Mouse (Mus musculus): ENCODE results near the gene Rabl6. TPM values are rescaled to one million over a fixed set of nuclear protein-coding genes. Genes with fewer than 3 reads are reported as not detected.

Rabl6 gene
- total RNA-seq, 4 experiments from 2014 or later, result 127 to 168 (median 150) TPM

DNA sequence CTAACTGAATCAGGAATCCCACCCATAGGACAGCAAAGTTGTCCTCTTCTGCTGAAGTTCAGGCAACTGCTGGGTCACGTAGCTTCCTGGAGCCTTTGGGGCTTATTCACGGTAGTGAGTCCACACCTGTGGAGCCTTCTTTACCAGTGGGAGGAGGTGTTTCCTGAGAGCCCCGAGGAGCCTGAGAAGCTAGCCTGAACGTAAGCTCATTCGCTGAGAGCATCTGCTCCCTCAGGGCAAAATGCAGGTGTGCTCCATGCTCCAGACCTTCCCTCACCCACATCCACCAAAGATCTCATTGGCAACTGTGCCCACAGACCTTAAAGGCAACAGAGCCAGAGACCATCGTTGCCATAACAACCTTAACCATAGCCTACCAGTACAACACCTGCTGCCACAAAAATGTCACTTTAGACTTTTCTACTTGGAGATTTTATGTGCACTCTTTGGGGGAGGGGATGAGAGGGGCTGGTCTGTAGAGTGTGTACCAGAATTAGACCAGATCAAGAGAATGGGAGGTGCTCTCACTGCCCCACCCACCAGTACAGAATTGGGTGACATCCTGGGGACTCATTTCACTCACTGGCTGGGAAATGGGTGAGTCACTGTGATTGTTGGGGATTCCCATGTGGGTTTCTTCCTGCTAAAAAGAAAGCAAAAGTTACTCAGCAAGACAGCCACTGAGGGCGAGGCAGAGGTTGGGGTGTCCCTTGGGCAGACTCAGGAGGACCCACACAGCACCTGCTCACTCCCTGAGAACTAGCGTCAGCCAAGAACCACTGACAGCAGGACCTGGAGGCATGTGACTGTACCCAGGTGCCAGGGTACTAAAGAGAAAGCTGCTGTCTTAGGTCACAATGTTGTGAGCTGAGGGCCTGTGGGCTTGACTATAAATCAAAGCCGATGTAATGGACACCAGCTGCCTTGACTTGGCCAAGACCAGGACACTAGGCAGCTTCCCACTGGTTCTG lies 59.0 kb downstream of the Rabl6 start:
- peak in 1 of 2 experiments; percentile 5 for DNase-seq (ENCODE audit: low spot score in 2 of 2)

DNA sequence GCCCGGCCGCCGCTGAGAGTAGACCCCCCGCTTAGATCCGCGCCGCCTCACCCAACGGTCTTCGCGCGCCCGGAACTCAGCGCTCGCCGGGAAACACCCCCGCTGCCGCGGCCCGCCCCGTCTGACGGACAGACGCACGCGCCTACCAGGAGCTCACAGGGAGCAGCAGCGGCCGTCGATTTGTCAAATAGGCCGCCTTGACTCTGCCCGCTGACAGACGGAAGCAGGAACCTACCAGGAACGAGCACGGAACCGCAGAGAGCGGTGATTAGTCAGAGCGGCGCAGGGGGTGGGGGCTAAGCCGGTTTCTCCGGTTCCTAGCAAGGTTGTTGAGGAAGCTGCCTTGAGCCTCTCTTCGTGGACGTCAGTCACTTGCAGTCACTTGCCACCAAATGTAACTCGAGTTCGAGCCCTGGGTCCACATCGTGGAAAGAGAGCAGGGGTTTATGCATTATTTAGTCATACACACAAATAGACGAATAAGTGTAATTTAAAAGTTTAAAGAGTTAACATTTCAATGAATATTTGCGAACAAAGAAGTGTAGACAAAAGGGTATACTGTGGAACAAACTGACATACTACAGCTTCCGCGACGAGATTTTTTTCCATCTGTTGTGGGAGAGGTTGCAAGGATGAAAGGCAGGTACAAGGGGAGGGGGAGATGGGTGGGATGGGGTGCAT lies 61.4 kb downstream of the Rabl6 start, which contains the start of gene Traf2:
Gene Traf2, minus strand, starts transcription at position 130 of the 681 bp plus-strand sequence.
- peak; percentile 98 to 99 for DNase-seq (ENCODE audit: low spot score in 2 of 2)

DNA sequence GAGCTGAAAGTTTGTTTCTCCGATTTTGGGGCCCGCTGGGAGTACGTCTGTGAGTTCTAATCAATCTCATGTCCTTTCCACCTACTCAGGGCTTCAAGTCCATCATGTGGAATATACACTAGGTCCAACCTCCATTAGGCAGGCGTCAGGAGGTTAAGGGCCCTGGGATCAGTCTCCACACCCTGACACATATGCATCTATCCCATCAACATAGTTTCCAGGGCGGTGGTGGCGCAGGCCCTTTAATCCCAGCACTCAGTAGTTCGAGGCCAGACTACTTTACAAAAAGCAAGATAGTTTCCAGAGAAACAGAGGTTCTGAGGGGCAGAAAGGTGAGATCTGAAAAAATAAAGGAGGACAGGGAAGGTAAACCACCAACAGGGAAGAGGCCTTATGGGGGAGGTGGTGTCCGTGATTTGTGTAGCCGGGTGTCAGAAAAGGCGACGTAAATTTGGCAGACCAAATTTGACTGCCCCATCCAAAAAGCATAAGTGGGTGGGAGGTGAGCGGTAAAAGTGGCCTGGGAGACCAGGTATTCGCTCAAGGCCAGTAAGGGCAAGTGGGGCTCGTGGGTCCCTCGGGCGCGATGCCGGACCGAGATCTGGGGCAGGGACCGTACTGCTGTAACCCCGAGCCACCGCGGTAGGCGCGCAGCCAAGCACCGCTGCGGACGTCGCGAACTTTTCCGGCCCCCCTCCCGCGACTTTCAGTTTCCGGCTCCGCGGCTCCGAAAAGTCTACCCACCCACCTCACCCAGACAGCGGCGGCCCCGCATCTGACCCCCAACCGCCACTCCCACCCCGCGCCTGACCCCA lies 62.1 kb downstream of the Rabl6 start:
- DNase-seq (ENCODE audit: low spot score in 2 of 2), result no peak

DNA sequence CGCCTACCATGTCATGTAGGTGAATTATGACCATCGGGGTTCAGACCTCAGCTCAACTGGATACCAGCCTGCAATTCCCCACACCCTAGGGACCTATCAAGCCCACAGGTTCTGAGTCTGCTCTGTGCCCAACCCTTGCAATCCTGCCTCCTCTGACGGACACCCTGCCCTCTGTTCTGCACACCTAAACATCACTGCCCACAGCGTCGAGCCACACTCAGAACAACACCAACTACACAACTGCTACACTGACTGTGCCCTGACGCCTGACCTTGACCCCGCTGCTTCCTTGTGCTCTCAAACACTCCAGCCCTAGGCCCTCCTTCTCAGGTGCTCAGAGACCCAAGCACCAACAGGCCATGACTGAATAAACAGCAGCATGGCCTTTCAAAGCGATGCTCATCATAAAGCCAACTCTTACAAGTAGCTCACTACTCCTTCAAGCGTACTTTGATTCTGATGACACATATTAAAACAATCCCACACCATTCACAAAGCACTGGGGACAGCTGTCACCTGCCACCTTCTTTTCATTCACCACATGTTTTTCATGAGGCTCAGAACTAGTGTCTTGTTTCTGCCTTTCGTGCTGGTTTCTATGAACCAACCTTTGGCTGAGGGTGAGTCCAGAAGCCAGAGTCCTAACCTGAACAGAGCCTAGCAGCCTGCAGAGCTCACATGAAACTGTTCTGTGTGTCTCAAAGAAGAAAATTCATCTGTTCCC lies 66.5 kb downstream of the Rabl6 start:
- no peak for DNase-seq (ENCODE audit: low spot score in 2 of 2)

DNA sequence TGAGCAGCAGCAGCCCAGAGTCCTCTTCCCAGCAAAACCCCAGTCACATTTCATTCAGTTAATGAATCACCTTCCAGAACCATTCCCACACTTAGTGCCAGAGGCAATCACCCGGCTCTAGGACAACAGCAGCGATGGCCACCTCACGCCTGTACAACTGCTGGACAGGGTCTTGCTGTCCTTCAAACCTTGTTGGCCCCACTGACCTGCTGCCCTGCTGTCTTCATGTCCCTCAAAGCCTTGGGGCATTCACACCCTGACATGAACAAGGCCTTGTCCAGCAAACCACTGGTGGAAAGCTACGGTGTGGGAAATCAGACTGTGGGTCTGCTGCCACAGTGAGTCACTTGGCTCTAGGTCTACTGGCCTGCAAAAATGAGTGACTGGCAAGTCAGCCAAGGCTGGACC lies 67.8 kb downstream of the Rabl6 start:
- DNase-seq (ENCODE audit: low spot score in 2 of 2), result no peak

DNA sequence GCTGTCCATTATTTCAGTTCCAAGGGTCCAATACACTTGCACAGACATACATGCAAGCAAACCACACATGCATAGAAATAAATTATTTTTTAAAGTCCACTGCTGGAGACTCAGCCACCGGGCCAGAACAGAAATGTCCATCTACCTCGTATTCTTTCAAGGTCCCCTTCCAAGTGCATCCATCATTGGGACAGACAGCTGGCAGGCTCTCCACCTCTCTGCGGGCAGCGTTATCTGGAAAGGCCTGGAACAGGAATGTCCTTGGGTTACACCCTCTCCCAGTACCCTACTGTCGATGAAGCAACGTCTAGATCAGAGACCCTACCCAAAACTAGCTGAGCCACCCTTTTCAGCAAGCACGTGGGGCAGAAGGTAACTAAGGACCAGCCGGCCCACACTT lies 71.8 kb downstream of the Rabl6 start:
- no peak for DNase-seq (ENCODE audit: low spot score in 2 of 2)

DNA sequence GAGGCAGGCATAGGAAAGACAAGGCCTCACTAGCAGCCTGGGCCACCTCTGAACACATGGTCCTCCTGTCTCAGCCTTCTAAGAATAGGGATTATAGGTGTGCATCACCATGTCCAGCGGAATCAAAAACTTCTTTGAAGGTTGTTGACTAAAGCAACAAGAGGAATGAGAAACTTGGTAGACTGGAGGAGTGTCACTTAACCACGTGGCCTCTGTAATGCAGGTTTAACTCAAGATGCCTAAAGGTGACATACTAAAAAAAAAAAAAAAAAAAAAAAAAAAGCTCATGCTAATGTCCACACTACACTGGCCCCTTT lies 73.5 kb downstream of the Rabl6 start:
- no peak for DNase-seq (ENCODE audit: low spot score in 2 of 2)

DNA sequence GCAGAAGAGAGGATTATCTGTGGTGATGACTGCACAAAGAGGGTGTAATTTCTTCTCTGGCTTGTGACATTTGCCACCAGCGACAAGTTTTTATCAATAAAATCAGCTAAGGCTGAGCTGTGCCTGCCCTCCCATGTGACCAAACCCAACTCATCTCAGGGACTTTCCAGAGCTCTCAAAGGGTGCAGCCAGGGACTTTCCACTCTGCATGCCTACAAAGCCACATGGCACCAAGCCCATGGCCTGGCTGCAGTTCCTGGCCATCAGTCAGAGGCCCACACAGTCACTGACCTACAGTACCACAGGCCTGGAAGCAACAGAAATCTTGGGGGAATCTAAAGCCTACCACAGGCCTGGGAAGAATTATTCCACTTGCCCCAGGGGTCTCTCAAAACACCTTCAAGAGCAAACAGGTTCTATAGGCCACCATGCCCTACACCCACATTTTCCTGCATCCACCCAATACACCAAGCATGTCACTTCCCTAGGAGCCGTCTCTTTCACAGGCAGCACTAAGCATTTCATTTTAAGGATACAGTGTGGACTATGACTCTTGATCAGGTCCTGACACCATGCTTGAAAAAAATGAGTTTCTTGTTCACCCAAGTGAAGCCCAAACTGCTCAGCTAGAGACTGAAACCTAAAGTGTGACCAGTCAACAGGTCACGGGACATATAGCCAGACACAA lies 74.0 kb downstream of the Rabl6 start:
- DNase-seq (ENCODE audit: low spot score in 2 of 2), result peak in 1 of 2 experiments; percentile 38

DNA sequence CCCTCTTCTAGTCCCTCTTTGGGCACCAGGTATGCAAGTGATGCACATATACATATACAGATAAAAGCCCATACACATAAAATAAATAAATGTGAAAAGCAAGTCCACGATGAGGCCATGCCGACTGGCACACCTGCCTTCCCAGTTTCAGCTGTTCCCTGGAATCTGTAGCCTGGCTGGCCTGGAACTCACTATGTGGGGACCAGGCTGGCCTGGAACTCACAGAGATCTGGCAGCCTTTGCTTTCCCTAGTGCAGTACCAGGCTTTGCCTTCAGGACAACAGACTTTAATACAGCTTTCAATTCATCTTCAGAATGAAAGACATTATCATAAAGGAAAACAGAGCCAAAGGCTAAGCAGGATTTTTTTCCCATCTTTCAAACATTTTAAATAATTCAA lies 74.6 kb downstream of the Rabl6 start:
- DNase-seq (ENCODE audit: low spot score in 2 of 2), result no peak

Other genes with a start within 250 kb of the Rabl6 start
- 10 to 100 TPM; 12.0 to 28.7 (median 20.3) TPM for gene Uap1l1, start 242.8 kb downstream of the Rabl6 start, total RNA-seq (2022)
- 1 to 10 TPM; 2.4 to 4.6 (median 4.2) TPM for gene Sapcd2, start 236.2 kb downstream of the Rabl6 start, total RNA-seq (2022)
- 10 to 100 TPM; 14.6 to 20.7 (median 16.8) TPM for gene Entpd2, start 212.6 kb downstream of the Rabl6 start, total RNA-seq (2022)
- gene Npdc1, start 209.2 kb downstream of the Rabl6 start, total RNA-seq (2022), result 100 to 1,000 TPM; 390 to 435 (median 411) TPM
- gene Fut7, start 185.3 kb downstream of the Rabl6 start, total RNA-seq (2022), result under 1 TPM; 0.35 to 0.98 (median 0.44) TPM
- gene Abca2, start 179.8 kb downstream of the Rabl6 start, total RNA-seq (2022), result 100 to 1,000 TPM; 165 to 186 (median 183) TPM
- gene Clic3, start 151.7 kb downstream of the Rabl6 start, total RNA-seq (2022), result under 1 TPM in 2 of 4 experiments, not detected in 2; 0.43 to 0.92 TPM
- gene Paxx, start 147.4 kb downstream of the Rabl6 start, total RNA-seq (2022), result 10 to 100 TPM; 60.3 to 63.5 (median 61.8) TPM
- 1,000 to 10,000 TPM in 3 of 4 experiments, 100 to 1,000 TPM in 1; 912 to 1,488 (median 1,209) TPM for gene Ptgds, start 138.5 kb downstream of the Rabl6 start, total RNA-seq (2022)
- gene Lcn12, start 114.6 kb downstream of the Rabl6 start, total RNA-seq (2022), result not detected
- 100 to 1,000 TPM; 116 to 120 (median 118) TPM for gene Fbxw5, start 107.8 kb downstream of the Rabl6 start, total RNA-seq (2022)
- 1 to 10 TPM in 3 of 4 experiments, under 1 TPM in 1; 0.77 to 1.4 (median 1.2) TPM for gene C8g, start 106.8 kb downstream of the Rabl6 start, total RNA-seq (2022)
- 10 to 100 TPM; 10.1 to 12.1 (median 10.7) TPM for gene Traf2, start 61.6 kb downstream of the Rabl6 start, total RNA-seq (2022)
- 100 to 1,000 TPM; 124 to 203 (median 161) TPM for gene Edf1, start 50.7 kb downstream of the Rabl6 start, total RNA-seq (2022)
- gene Mamdc4, start 33.7 kb downstream of the Rabl6 start, total RNA-seq (2022), result 1 to 10 TPM in 3 of 4 experiments, under 1 TPM in 1; 0.96 to 3.8 (median 2.0) TPM
- 10 to 100 TPM; 64.6 to 76.6 (median 69.6) TPM for gene Phpt1, start 33.3 kb downstream of the Rabl6 start, total RNA-seq (2022)
- 100 to 1,000 TPM in 1 of 4 experiments, 10 to 100 TPM in 3; 82.9 to 103 (median 92.4) TPM for gene Ajm1, start 26.8 kb downstream of the Rabl6 start, total RNA-seq (2022)
- gene Ccdc183, start 9.2 kb upstream of the Rabl6 start, total RNA-seq (2022), result not detected
- gene Tmem141, start 13.5 kb upstream of the Rabl6 start, total RNA-seq (2022), result 10 to 100 TPM; 14.9 to 24.0 (median 16.6) TPM
- under 1 TPM; 0.45 to 0.80 (median 0.64) TPM for gene Fcna, start 19.5 kb upstream of the Rabl6 start, total RNA-seq (2022)
- gene Lcn8, start 44.6 kb upstream of the Rabl6 start, total RNA-seq (2022), result not detected
- gene Lcn5, start 49.4 kb upstream of the Rabl6 start, total RNA-seq (2022), result not detected
- gene Lcn6, start 68.3 kb upstream of the Rabl6 start, total RNA-seq (2022), result not detected
- not detected for gene Lcn10, start 74.2 kb upstream of the Rabl6 start, total RNA-seq (2022)
- not detected for gene Obp2a, start 91.5 kb upstream of the Rabl6 start, total RNA-seq (2022)
- gene Bmyc, start 98.2 kb upstream of the Rabl6 start, total RNA-seq (2022), result 10 to 100 TPM; 72.4 to 98.0 (median 84.8) TPM
- gene Obp2b, start 128.5 kb upstream of the Rabl6 start, total RNA-seq (2022), result under 1 TPM in 2 of 4 experiments, not detected in 2; 0.64 to 0.93 TPM
- gene Lcn3, start 157.0 kb upstream of the Rabl6 start, total RNA-seq (2022), result not detected
- gene Lcn11, start 168.5 kb upstream of the Rabl6 start, total RNA-seq (2022), result not detected
- gene Gm13539, start 173.7 kb upstream of the Rabl6 start, total RNA-seq (2022), result not detected
- gene Glt6d1, start 207.3 kb upstream of the Rabl6 start, total RNA-seq (2022), result not detected
- gene Lcn9, start 214.6 kb upstream of the Rabl6 start, total RNA-seq (2022), result not detected
- gene Sohlh1, start 238.7 kb upstream of the Rabl6 start, total RNA-seq (2022), result not detected

Data from layer of hippocampus, adult 8-10 months (tissue).